Mouse (Mus musculus) thymus, adult 2 months (tissue): ENCODE results near the gene P2rx7.

Experiments used
- CTCF ChIP-seq: fragments of 200-500 bp; IDR thresholded peaks from 2 replicates; pipeline ENCODE4 v1.5.1; 2012; ENCODE audit warnings: mild to moderate bottlenecking, control low read depth, low read length, moderate library complexity, borderline replicate concordance; ENCODE audit not compliant: control insufficient read depth, poor library complexity, insufficient read depth; ENCODE audit errors: extremely low read depth
- POLR2A ChIP-seq: fragments of 200-500 bp; IDR thresholded peaks from 2 replicates; pipeline ENCODE4 v1.6.1; 2012; ENCODE audit warnings: mild to moderate bottlenecking, low read length, control low read depth, moderate library complexity; ENCODE audit not compliant: control insufficient read depth, poor library complexity, insufficient read depth; ENCODE audit errors: extremely low read depth

GRCm38 (mm10) chr5:122698041-122698700 lies 54.5 kb downstream of the P2rx7 start:
- TF ChIP-seq CTCF (no peak), POLR2A (no peak)
